Mouse (Mus musculus): ENCODE results near the gene Mdk. TPM values are rescaled to one million over a fixed set of nuclear protein-coding genes. Genes with fewer than 3 reads are reported as not detected.

Gene Mdk
- polyA plus RNA-seq, 1 experiment from 2014 or later: 435 TPM

DNA sequence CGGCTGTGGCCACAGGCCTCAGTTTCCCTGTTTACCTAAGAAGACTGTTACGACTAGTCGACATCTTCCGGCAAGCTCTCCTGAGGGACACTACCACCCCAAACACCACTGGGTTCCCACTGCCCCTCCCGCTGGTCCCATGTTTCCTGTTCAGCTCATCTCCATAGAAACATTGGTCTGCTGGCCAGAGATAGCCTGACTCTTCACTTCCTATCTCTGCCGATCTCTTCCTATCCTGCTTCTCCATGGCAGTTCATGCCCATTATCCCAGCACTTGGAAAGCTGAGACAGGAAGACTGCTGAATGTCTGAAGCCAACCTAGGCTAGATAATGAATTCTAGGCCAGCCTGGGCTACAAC is 16.0 kb upstream of the Mdk start:
- 62% methylated on average over 6 of the region's 6 CpGs for WGBS
- Histone ChIP-seq H3K4me3 (ENCODE audit: control insufficient read depth in 1 of 2, insufficient read depth in 1 of 2, low read depth in 1 of 2, low read length in 2 of 2) (peak overlapping the region in 1 of 2 experiments; percentile 4; a peak in 1 of 4 replicates), H3K36me3 (ENCODE audit: control insufficient read depth, insufficient read depth, low read length) (peaks cover 22% of the 10 kb centered on the region), H3K4me2 (ENCODE audit: low read length) (peak overlapping the region; percentile 69), H3K9ac (ENCODE audit: low read length) (peak overlapping the region; percentile 61), H3K27me3 (ENCODE audit: control insufficient read depth, insufficient read depth, low read length) (no peaks in the 10 kb centered on the region), H3K4me1 (ENCODE audit: control insufficient read depth in 2 of 2, insufficient read depth in 2 of 2, low read length in 2 of 2) (peaks cover 38 to 62% of the 10 kb centered on the region in 2 experiments), H3K9me3 (ENCODE audit: control insufficient read depth, low read length) (no peaks in the 10 kb centered on the region), H3K27ac (replicated peaks in 1 of 2; ENCODE audit: control insufficient read depth in 1 of 2, insufficient read depth in 1 of 2, low read depth in 2 of 2, low read length in 2 of 2) (peak overlapping the region; percentile 27 to 97; a peak in 3 of 4 replicates)
- ATAC-seq (ENCODE audit: insufficient number of reproducible peaks, insufficient read depth, low FRiP score, low read depth): no peak

DNA sequence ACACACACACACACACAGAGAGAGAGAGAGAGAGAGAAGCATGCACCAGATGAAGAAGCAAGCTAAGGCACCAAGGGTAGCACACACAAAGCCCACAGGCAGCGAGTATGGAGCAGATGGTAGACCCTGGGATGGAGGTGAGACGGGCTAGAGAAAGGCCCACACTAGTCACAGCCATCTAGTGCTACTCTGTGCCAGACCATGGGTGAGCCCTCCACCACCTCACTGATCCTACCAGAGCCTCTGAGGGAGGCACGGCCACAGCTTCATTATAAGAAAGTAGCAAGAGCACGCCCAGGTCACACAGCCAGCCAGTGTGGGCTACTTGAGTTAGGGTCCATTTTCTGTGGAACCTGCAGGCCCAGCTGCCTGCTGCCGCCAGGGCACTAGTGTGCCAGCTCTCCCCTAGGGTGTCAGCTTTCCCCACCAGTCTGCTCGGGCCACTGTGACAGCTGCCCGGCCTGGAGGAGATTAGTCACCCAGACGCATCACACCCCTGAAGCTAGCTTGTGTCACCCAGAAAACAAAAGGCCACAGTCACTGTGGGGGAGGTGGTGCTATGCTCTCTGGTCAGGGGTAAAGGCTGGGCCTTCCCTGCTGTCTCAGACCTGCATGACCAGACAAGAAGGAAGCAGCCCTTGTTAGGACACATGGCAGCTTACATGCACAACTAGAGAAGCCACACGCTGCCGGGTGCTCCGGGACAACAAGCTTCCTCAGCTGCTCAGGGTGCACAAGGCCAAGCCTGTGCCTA is 15.5 kb upstream of the Mdk start:
- H3K36me3 ChIP-seq (ENCODE audit: control insufficient read depth, insufficient read depth, low read length): peaks cover 26% of the 10 kb centered on the region
- WGBS: 44% methylated on average over 11 of the region's 11 CpGs
- ATAC-seq (ENCODE audit: insufficient number of reproducible peaks, insufficient read depth, low FRiP score, low read depth): no peak
- H3K27me3 ChIP-seq (ENCODE audit: control insufficient read depth, insufficient read depth, low read length): no peaks in the 10 kb centered on the region
- peak overlapping the region; percentile 27 to 52; a peak in 3 of 4 replicates for H3K27ac ChIP-seq (replicated peaks in 1 of 2; ENCODE audit: control insufficient read depth in 1 of 2, insufficient read depth in 1 of 2, low read depth in 2 of 2, low read length in 2 of 2)
- peak overlapping the region in 1 of 2 experiments; percentile 4; a peak in 1 of 4 replicates for H3K4me3 ChIP-seq (ENCODE audit: control insufficient read depth in 1 of 2, insufficient read depth in 1 of 2, low read depth in 1 of 2, low read length in 2 of 2)
- H3K9me3 ChIP-seq (ENCODE audit: control insufficient read depth, low read length): no peaks in the 10 kb centered on the region
- peak overlapping the region; percentile 69 for H3K4me2 ChIP-seq (ENCODE audit: low read length)
- peak overlapping the region; percentile 61 for H3K9ac ChIP-seq (ENCODE audit: low read length)
- peaks cover 38 to 62% of the 10 kb centered on the region in 2 experiments for H3K4me1 ChIP-seq (ENCODE audit: control insufficient read depth in 2 of 2, insufficient read depth in 2 of 2, low read length in 2 of 2)

GRCm38 (mm10) chr2:91946836-91947235 is 14.7 kb upstream of the Mdk start:
- no peak overlapping the region for H3K4me3 ChIP-seq (ENCODE audit: control insufficient read depth in 1 of 2, insufficient read depth in 1 of 2, low read depth in 1 of 2, low read length in 2 of 2)
- H3K27ac ChIP-seq (replicated peaks in 1 of 2; ENCODE audit: control insufficient read depth in 1 of 2, insufficient read depth in 1 of 2, low read depth in 2 of 2, low read length in 2 of 2): peak overlapping the region in 1 of 2 experiments; percentile 49; a peak in 2 of 4 replicates
- ATAC-seq (ENCODE audit: insufficient number of reproducible peaks, insufficient read depth, low FRiP score, low read depth): no peak
- 29% methylated on average over 6 of the region's 6 CpGs for WGBS
- peak overlapping the region; percentile 69; the same call in 1 of the 2 replicates for H3K4me2 ChIP-seq (ENCODE audit: low read length)
- peak overlapping the region; percentile 61; the same call in 1 of the 2 replicates for H3K9ac ChIP-seq (ENCODE audit: low read length)
- H3K27me3 ChIP-seq (ENCODE audit: control insufficient read depth, insufficient read depth, low read length): no peaks in the 10 kb centered on the region
- peaks cover 30% of the 10 kb centered on the region for H3K36me3 ChIP-seq (ENCODE audit: control insufficient read depth, insufficient read depth, low read length)
- no peaks in the 10 kb centered on the region for H3K9me3 ChIP-seq (ENCODE audit: control insufficient read depth, low read length)
- H3K4me1 ChIP-seq (ENCODE audit: control insufficient read depth in 2 of 2, insufficient read depth in 2 of 2, low read length in 2 of 2): peaks cover 38 to 64% of the 10 kb centered on the region in 2 experiments

DNA sequence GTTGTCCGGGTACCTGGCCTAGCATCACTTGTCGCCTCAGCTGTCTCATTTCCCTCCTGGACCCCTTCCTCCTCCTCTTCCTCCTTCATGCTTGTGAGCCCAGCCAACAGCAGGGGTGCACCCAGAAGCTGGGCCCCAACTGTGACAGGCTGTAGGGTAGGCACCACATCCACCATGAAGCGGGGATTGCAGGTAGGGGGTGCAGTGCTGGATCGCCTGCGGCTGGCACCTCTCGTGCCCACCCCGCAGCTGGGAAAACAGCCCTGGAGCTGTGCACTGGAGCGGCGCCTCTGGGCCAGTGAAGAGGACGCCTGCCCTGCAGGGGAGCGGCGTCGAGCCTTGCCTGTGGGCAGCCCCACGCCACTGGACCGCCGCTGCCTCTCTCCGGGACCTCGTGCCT is 13.4 kb upstream of the Mdk start, which contains the start of gene Gm9821:
TSS of gene Gm9821 (plus strand) at position 221 of the 400 bp plus-strand sequence.
- no peaks in the 10 kb centered on the region for H3K9me3 ChIP-seq (ENCODE audit: control insufficient read depth, low read length)
- no peak within 1 kb of the TSS for H3K4me3 ChIP-seq (ENCODE audit: control insufficient read depth in 1 of 2, insufficient read depth in 1 of 2, low read depth in 1 of 2, low read length in 2 of 2)
- WGBS: 91% methylated on average over 18 of the region's 18 CpGs
- H3K27me3 ChIP-seq (ENCODE audit: control insufficient read depth, insufficient read depth, low read length): no peaks in the 10 kb centered on the region
- H3K4me1 ChIP-seq (ENCODE audit: control insufficient read depth in 2 of 2, insufficient read depth in 2 of 2, low read length in 2 of 2): peaks cover 35 to 60% of the 10 kb centered on the region in 2 experiments
- H3K4me2 ChIP-seq (ENCODE audit: low read length): peak within 1 kb of the TSS; percentile 69; the same call in 1 of the 2 replicates
- H3K36me3 ChIP-seq (ENCODE audit: control insufficient read depth, insufficient read depth, low read length): peaks cover 41% of the 10 kb centered on the region
- peak within 1 kb of the TSS in 1 of 2 experiments; percentile 49; a peak in 2 of 4 replicates for H3K27ac ChIP-seq (replicated peaks in 1 of 2; ENCODE audit: control insufficient read depth in 1 of 2, insufficient read depth in 1 of 2, low read depth in 2 of 2, low read length in 2 of 2)
- ATAC-seq (ENCODE audit: insufficient number of reproducible peaks, insufficient read depth, low FRiP score, low read depth): no peak
- H3K9ac ChIP-seq (ENCODE audit: low read length): peak within 1 kb of the TSS; percentile 61; the same call in 1 of the 2 replicates

GRCm38 (mm10) chr2:91944170-91944950 is 12.3 kb upstream of the Mdk start:
- no peak overlapping the region for H3K4me3 ChIP-seq (ENCODE audit: control insufficient read depth in 1 of 2, insufficient read depth in 1 of 2, low read depth in 1 of 2, low read length in 2 of 2)
- no peak overlapping the region for H3K27ac ChIP-seq (replicated peaks in 1 of 2; ENCODE audit: control insufficient read depth in 1 of 2, insufficient read depth in 1 of 2, low read depth in 2 of 2, low read length in 2 of 2)
- H3K4me2 ChIP-seq (ENCODE audit: low read length): 0 out of 2 replicates have a peak overlapping the region, but pooled peaks have one; percentile 13
- no peaks in the 10 kb centered on the region for H3K9me3 ChIP-seq (ENCODE audit: control insufficient read depth, low read length)
- peaks cover 53% of the 10 kb centered on the region for H3K36me3 ChIP-seq (ENCODE audit: control insufficient read depth, insufficient read depth, low read length)
- 38% methylated on average over 13 of the region's 13 CpGs for WGBS
- H3K4me1 ChIP-seq (ENCODE audit: control insufficient read depth in 2 of 2, insufficient read depth in 2 of 2, low read length in 2 of 2): peaks cover 28 to 51% of the 10 kb centered on the region in 2 experiments
- ATAC-seq (ENCODE audit: insufficient number of reproducible peaks, insufficient read depth, low FRiP score, low read depth): 0 out of 2 replicates have a peak, but pooled peaks have one; percentile 16
- H3K27me3 ChIP-seq (ENCODE audit: control insufficient read depth, insufficient read depth, low read length): no peaks in the 10 kb centered on the region
- H3K9ac ChIP-seq (ENCODE audit: low read length): no peak overlapping the region; the same call in 1 of the 2 replicates

GRCm38 (mm10) chr2:91942356-91942755 is 10.3 kb upstream of the Mdk start:
- Histone ChIP-seq H3K4me3 (ENCODE audit: control insufficient read depth in 1 of 2, insufficient read depth in 1 of 2, low read depth in 1 of 2, low read length in 2 of 2) (no peak overlapping the region), H3K4me1 (ENCODE audit: control insufficient read depth in 2 of 2, insufficient read depth in 2 of 2, low read length in 2 of 2) (peaks cover 9 to 31% of the 10 kb centered on the region in 2 experiments), H3K4me2 (ENCODE audit: low read length) (no peak overlapping the region), H3K27me3 (ENCODE audit: control insufficient read depth, insufficient read depth, low read length) (no peaks in the 10 kb centered on the region), H3K27ac (replicated peaks in 1 of 2; ENCODE audit: control insufficient read depth in 1 of 2, insufficient read depth in 1 of 2, low read depth in 2 of 2, low read length in 2 of 2) (no peak overlapping the region), H3K9me3 (ENCODE audit: control insufficient read depth, low read length) (no peaks in the 10 kb centered on the region), H3K9ac (ENCODE audit: low read length) (no peak overlapping the region), H3K36me3 (ENCODE audit: control insufficient read depth, insufficient read depth, low read length) (peaks cover 73% of the 10 kb centered on the region)
- ATAC-seq (ENCODE audit: insufficient number of reproducible peaks, insufficient read depth, low FRiP score, low read depth): no peak
- WGBS: 26% methylated on average over 6 of the region's 6 CpGs

DNA sequence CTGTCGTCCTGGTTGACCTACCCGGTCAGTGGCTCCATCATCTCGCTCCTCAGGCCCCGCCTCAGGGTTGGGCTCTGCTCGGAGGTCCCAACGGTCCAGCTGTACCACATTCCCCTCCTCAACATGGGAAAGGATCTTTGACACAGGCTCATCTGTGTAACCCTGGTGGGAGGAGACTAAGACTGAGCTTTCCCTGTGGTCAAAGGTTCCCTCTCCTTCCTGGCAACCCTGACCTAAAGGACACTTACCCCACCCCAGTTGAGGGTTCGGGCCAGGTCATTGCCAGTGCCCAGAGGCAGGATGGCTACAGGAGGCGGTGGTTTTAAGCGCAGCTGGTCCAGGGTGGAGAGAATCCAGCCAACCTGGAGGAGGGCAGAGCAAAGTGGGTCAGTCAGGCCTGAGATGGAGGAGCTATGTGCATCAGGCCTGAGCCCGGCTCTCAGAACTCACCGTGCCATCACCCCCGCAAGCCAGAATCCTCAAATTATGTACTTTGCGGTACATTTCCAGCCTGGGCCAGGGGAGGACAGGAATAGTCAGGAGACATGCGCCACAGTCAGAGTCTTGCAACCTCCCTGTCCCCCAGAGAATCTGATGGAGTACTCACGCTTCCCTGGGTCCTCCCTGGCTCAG is 7.3 kb upstream of the Mdk start:
- Histone ChIP-seq H3K27me3 (ENCODE audit: control insufficient read depth, insufficient read depth, low read length) (no peaks in the 10 kb centered on the region), H3K36me3 (ENCODE audit: control insufficient read depth, insufficient read depth, low read length) (peaks cover 89% of the 10 kb centered on the region), H3K4me1 (ENCODE audit: control insufficient read depth in 2 of 2, insufficient read depth in 2 of 2, low read length in 2 of 2) (peaks cover 2 to 10% of the 10 kb centered on the region in 2 experiments; a peak in 3 of 4 replicates), H3K27ac (replicated peaks in 1 of 2; ENCODE audit: control insufficient read depth in 1 of 2, insufficient read depth in 1 of 2, low read depth in 2 of 2, low read length in 2 of 2) (no peak overlapping the region), H3K9ac (ENCODE audit: low read length) (no peak overlapping the region), H3K9me3 (ENCODE audit: control insufficient read depth, low read length) (no peaks in the 10 kb centered on the region), H3K4me2 (ENCODE audit: low read length) (no peak overlapping the region), H3K4me3 (ENCODE audit: control insufficient read depth in 1 of 2, insufficient read depth in 1 of 2, low read depth in 1 of 2, low read length in 2 of 2) (no peak overlapping the region)
- no peak for ATAC-seq (ENCODE audit: insufficient number of reproducible peaks, insufficient read depth, low FRiP score, low read depth)
- 84% methylated on average over 15 of the region's 15 CpGs for WGBS

All from heart, embryonic 14.5 days (tissue).